In the genomic region with DNA sequence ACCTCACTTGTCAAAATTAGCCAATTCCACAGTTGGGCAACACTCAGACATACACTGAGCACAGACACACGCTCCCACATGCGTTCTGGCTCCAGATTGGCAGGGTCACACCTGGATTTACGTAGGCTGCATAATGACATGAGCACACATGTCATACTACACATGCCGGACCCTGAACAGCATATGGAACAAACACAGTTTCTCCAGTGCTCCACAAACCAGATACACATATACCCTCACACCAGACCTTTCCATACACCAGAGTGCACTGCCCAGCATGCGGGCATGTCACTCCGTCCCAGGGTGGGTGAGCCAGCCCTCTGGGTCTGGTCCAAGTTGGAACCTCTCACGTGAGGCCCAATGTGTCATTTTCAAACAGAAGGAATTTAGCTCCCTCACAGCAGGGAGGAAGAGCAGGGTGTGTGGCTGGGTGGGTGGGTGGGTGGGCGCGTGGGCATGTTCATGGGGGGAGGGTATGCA, we compare ENCODE assay signal across 9 mouse cellular contexts. TPM values are rescaled to one million over a fixed set of nuclear protein-coding genes. Genes with fewer than 3 reads are reported as not detected.
DNase-seq lines count a peak whose midpoint lies in the region; ATAC-seq lines count a peak whose summit lies in the region.
"Had no signal": no experiment of that assay in that cellular context is flagged by ENCODE, and none has a peak within 500 bp of the region (broad histone marks: within the 10 kb centered on the region; RNA-seq: fewer than 3 reads in every experiment).

A gene (plus strand): TSS at position 430 of the 480 bp plus-strand sequence.

- peak within 1 kb of the TSS; percentile 45 for H3K4me3 ChIP-seq in liver, embryonic 11.5 days (ENCODE audit: low read depth, low read length)

- H3K4me2 ChIP-seq in liver, embryonic 11.5 days = peak within 1 kb of the TSS; percentile 89

- no peak within 1 kb of the TSS for H3K27ac ChIP-seq in liver, embryonic 11.5 days (ENCODE audit: low read depth, low read length)

- no peaks in the 10 kb centered on the region for H3K27me3 ChIP-seq in liver, embryonic 11.5 days (replicated peaks; ENCODE audit: control insufficient read depth, insufficient read depth, low read length)

- no peak within 1 kb of the TSS for H3K9ac ChIP-seq in liver, embryonic 11.5 days (ENCODE audit: low read depth, low read length)

- intact Hi-C loops in left cerebral cortex, postnatal 4 days (cut with DNase I) = no loop called here

- no peaks in the 10 kb centered on the region for H3K9me3 ChIP-seq in liver, embryonic 11.5 days (ENCODE audit: control insufficient read depth, low read length)

- no peaks in the 10 kb centered on the region; the same call in 1 of the 2 replicates for H3K4me1 ChIP-seq in liver, embryonic 11.5 days (replicated peaks; ENCODE audit: control insufficient read depth, insufficient read depth, low read length)

- no peak for ATAC-seq in liver, embryonic 11.5 days (replicated peaks; ENCODE audit: low FRiP score)
- peak; percentile 36 for ATAC-seq in granulocyte monocyte progenitor cell, adult 5-6 weeks (replicated peaks; ENCODE audit: poor library complexity, severe bottlenecking)

- no peaks in the 10 kb centered on the region for H3K36me3 ChIP-seq in liver, embryonic 11.5 days (ENCODE audit: control insufficient read depth, insufficient read depth, low read length)

- DNase-seq in liver, embryonic 11.5 days (ENCODE audit: low spot score) = no peak
- no peak for DNase-seq in liver
- DNase-seq in left cerebral cortex, postnatal 4 days = no peak
- peak; percentile 57 for DNase-seq in right cerebral cortex, postnatal 25 days
- no peak for DNase-seq in thymus, postnatal 0 days (ENCODE audit: low spot score)
- no peak for DNase-seq in cerebellum, postnatal 4 days (ENCODE audit: low spot score in 2 of 2)
- DNase-seq in spleen, postnatal 4 days (ENCODE audit: low spot score in 2 of 2) = no peak

- WGBS in liver, embryonic 11.5 days = 78% methylated on average over 9 of the region's 9 CpGs

RNA-seq across cellular contexts. Expression of the gene that starts here (rescaled TPM):
- 0.12 TPM in 1 of 2 replicates, not detected in the other for polyA plus RNA-seq in liver, embryonic 11.5 days (2014; fragmentation: Nextera tagmentation; extraction: Ambion mirVana)
- total RNA-seq in granulocyte monocyte progenitor cell, adult 5-6 weeks (2014; fragmentation: Nextera tagmentation) = 0.04 TPM in 1 of 2 replicates, not detected in the other
- total RNA-seq in granulocyte monocyte progenitor cell, adult 5-6 weeks (2017) = not detected in 2 replicates
- 10 to 100 TPM; 58.0 to 63.6 TPM for total RNA-seq in left cerebral cortex, postnatal 4 days (2021)
- polyA plus RNA-seq in thymus, postnatal 0 days (2015; fragmentation: Nextera tagmentation; extraction: Ambion mirVana) = 0.04 and 0.05 TPM in 2 replicates
- total RNA-seq: hematopoietic stem cell, adult 5-6 weeks had no signal

Comparison
In these comparisons a context has a peak if more than half of its experiments do, and no peak if none do; other contexts are left out.
1. RNA of the gene that starts here (total RNA-seq): 58.0 to 63.6 TPM in left cerebral cortex, postnatal 4 days; 0.04 TPM in granulocyte monocyte progenitor cell, adult 5-6 weeks; every median in the first group is over 10 times any median in the second.
2. Peak in ATAC-seq in granulocyte monocyte progenitor cell, adult 5-6 weeks; RNA of the gene not detected or under 1 TPM.